In the genomic region with DNA sequence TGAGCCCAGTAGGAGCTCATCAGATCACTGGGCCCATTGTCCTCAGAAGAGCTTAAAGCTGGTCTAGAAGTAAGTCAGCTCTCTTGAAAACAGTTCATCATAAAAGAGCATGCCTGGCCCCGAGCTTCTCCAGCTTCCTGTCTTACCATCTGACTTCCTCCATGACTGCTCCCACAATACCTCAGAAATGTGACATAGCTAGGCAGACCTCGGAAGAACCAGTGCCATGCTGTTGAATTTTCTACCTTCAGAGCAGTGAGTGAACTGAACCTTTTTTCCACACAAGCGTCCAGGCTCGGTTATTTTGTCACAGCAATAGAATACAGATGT, we compare ENCODE assay signal across 27 mouse cellular contexts. TPM values are rescaled to one million over a fixed set of nuclear protein-coding genes. Genes with fewer than 3 reads are reported as not detected.
DNase-seq lines count a peak whose midpoint lies in the region; ATAC-seq and TF ChIP-seq lines count a peak whose summit lies in the region.
"Had no signal": no experiment of that assay in that cellular context is flagged by ENCODE, and none has a peak within 500 bp of the region (broad histone marks: within the 10 kb centered on the region; RNA-seq: fewer than 3 reads in every experiment).

No protein-coding gene starts in this region.

- no peak for TF ChIP-seq CTCF in MEL (IDR thresholded peaks at IDR 0.05 in 2 of 3, conservative IDR thresholded peaks at IDR 0.05 in 1 of 3; ENCODE audit: control insufficient read depth in 1 of 3, insufficient read depth in 1 of 3, low read depth in 2 of 3, low read length in 3 of 3, poor library complexity in 1 of 3, severe bottlenecking in 1 of 3)

- DNase-seq in 416B (ENCODE audit: low read depth), result peak; percentile 86
- no peak for DNase-seq in MEL (ENCODE audit: low read depth, low spot score)
- no peak for DNase-seq in midbrain, embryonic 14.5 days
- no peak for DNase-seq in urinary bladder, postnatal 4 days (ENCODE audit: low spot score in 2 of 2)
- DNase-seq: cerebellum, adult 11-12 months; cerebellum, adult 9-11 months; heart, postnatal 14 days; kidney, adult 8-10 months; layer of hippocampus, postnatal 36 days; lung, embryonic 14.5 days; lung, postnatal 14 days; thymus, adult 2 months; thymus, postnatal 4 days had no signal

- H3K4me3 ChIP-seq in MEL (ENCODE audit: control insufficient read depth in 1 of 2, insufficient read depth in 1 of 2, low read depth in 2 of 2, low read length in 2 of 2), result no peak overlapping the region
- H3K4me3 ChIP-seq in macrophage (ENCODE audit: inconsistent target), result no peak overlapping the region
- no peak overlapping the region for H3K4me3 ChIP-seq in myocyte
- no peak overlapping the region for H3K4me3 ChIP-seq in midbrain, embryonic 14.5 days (replicated peaks; ENCODE audit: low read depth, low read length)
- H3K4me3 ChIP-seq: erythroblast, embryonic 14.5 days; heart, embryonic 13.5 days; limb, embryonic 10.5 days; limb, embryonic 15.5 days; midbrain, embryonic 15.5 days; neural tube, embryonic 13.5 days had no signal

- no peak for TF ChIP-seq RAD21 in MEL (IDR thresholded peaks at IDR 0.05; ENCODE audit: low read depth, low read length)

- H3K79me2 ChIP-seq in MEL (ENCODE audit: control insufficient read depth, insufficient read depth, low read length, poor library complexity) (no peaks in the 10 kb centered on the region), macrophage (ENCODE audit: inconsistent target) (no peaks in the 10 kb centered on the region), myocyte (ENCODE audit: control insufficient read depth, insufficient read depth) (no peaks in the 10 kb centered on the region)

- H3K36me3 ChIP-seq in MEL (ENCODE audit: control insufficient read depth in 1 of 2, insufficient read depth in 2 of 2, low read length in 2 of 2) (peaks cover 0 to 37% of the 10 kb centered on the region in 2 experiments; a peak in 2 of 4 replicates), macrophage (ENCODE audit: inconsistent target) (no peaks in the 10 kb centered on the region), myocyte (ENCODE audit: control insufficient read depth, insufficient read depth) (no peaks in the 10 kb centered on the region)
- H3K36me3 ChIP-seq in midbrain, embryonic 14.5 days (ENCODE audit: control insufficient read depth, insufficient read depth, low read length), result no peaks in the 10 kb centered on the region
- H3K36me3 ChIP-seq: G1E; heart, embryonic 13.5 days; limb, embryonic 10.5 days; limb, embryonic 15.5 days; midbrain, embryonic 15.5 days; neural tube, embryonic 13.5 days had no signal

- H3K27ac ChIP-seq in MEL (ENCODE audit: control insufficient read depth, low read depth, low read length), result peak overlapping the region; percentile 2; the same call in 1 of the 2 replicates
- H3K27ac ChIP-seq in macrophage, result peak overlapping the region; percentile 82
- no peak overlapping the region for H3K27ac ChIP-seq in midbrain, embryonic 14.5 days (replicated peaks; ENCODE audit: low read depth, low read length)
- H3K27ac ChIP-seq: kidney, postnatal 0 days; limb, embryonic 10.5 days; limb, embryonic 15.5 days; liver, embryonic 14.5 days; midbrain, embryonic 15.5 days; neural tube, embryonic 13.5 days had no signal

- H3K9ac ChIP-seq in MEL (ENCODE audit: control insufficient read depth, low read depth, low read length, poor library complexity, severe bottlenecking), result no peak overlapping the region
- H3K9ac ChIP-seq in midbrain, embryonic 14.5 days (replicated peaks; ENCODE audit: low read length), result no peak overlapping the region
- H3K9ac ChIP-seq: heart, embryonic 13.5 days; limb, embryonic 15.5 days; liver, embryonic 14.5 days; lung, embryonic 14.5 days; midbrain, embryonic 15.5 days; neural tube, embryonic 13.5 days had no signal

- peaks cover 17 to 29% of the 10 kb centered on the region in 2 experiments for H3K4me1 ChIP-seq in MEL (ENCODE audit: control insufficient read depth in 1 of 2, insufficient read depth in 2 of 2, low read length in 2 of 2)
- peaks cover 9% of the 10 kb centered on the region; the same call in 1 of the 2 replicates for H3K4me1 ChIP-seq in midbrain, embryonic 14.5 days (ENCODE audit: control insufficient read depth, insufficient read depth, low read length)
- H3K4me1 ChIP-seq: limb, embryonic 10.5 days; midbrain, embryonic 15.5 days had no signal

- 43% methylated on average over 4 of the region's 4 CpGs for WGBS in macrophage (ENCODE audit: missing documents)
- WGBS in midbrain, embryonic 14.5 days, result 87% methylated on average over 4 of the region's 4 CpGs

- H3ac ChIP-seq in myocyte (ENCODE audit: control insufficient read depth, insufficient read length), result no peak overlapping the region

- TF ChIP-seq EP300 in MEL (IDR thresholded peaks at IDR 0.05; ENCODE audit: low read depth in 1 of 2, low read length in 2 of 2), result no peak

- H3K27me3 ChIP-seq in MEL (ENCODE audit: control insufficient read depth in 1 of 2, insufficient read depth in 2 of 2, low read length in 2 of 2) (no peaks in the 10 kb centered on the region), myocyte (ENCODE audit: control insufficient read depth, insufficient read depth, insufficient read length) (no peaks in the 10 kb centered on the region)
- H3K27me3 ChIP-seq in midbrain, embryonic 14.5 days (ENCODE audit: control insufficient read depth, insufficient read depth, low read length), result no peaks in the 10 kb centered on the region
- H3K27me3 ChIP-seq: heart, embryonic 13.5 days; midbrain, embryonic 15.5 days; neural tube, embryonic 13.5 days; Patski had no signal

- H3K9me3 ChIP-seq in MEL (replicated peaks; ENCODE audit: insufficient read depth, low read length), result no peaks in the 10 kb centered on the region
- H3K9me3 ChIP-seq in midbrain, embryonic 14.5 days (ENCODE audit: control insufficient read depth, low read length), result no peaks in the 10 kb centered on the region
- H3K9me3 ChIP-seq: G1E; heart, embryonic 13.5 days; limb, embryonic 10.5 days; limb, embryonic 15.5 days; midbrain, embryonic 15.5 days; neural tube, embryonic 13.5 days had no signal

- peak overlapping the region; percentile 69 for H3K4me2 ChIP-seq in myocyte (ENCODE audit: low read depth)
- no peak overlapping the region for H3K4me2 ChIP-seq in midbrain, embryonic 14.5 days (ENCODE audit: low read length)
- H3K4me2 ChIP-seq: heart, embryonic 13.5 days; limb, embryonic 15.5 days; lung, embryonic 14.5 days; midbrain, embryonic 15.5 days; neural tube, embryonic 13.5 days had no signal

- no peak for TF ChIP-seq POLR2A in MEL (IDR thresholded peaks at IDR 0.05; ENCODE audit: control insufficient read depth in 1 of 2, insufficient read depth in 1 of 2, low read depth in 1 of 2, low read length in 2 of 2, poor library complexity in 1 of 2)
- TF ChIP-seq POLR2A in myocyte (IDR thresholded peaks at IDR 0.05; ENCODE audit: insufficient read length, low read depth), result no peak

- ATAC-seq in midbrain, embryonic 14.5 days (ENCODE audit: low FRiP score, low TSS enrichment), result no peak
- ATAC-seq: forebrain, embryonic 16.5 days; hindbrain, embryonic 16.5 days had no signal

TF ChIP-seq in MEL, 35 proteins besides CTCF, POLR2A, EP300 and RAD21:
- TF ChIP-seq RCOR1 (IDR thresholded peaks at IDR 0.05; ENCODE audit: low read depth, low read length) (no peak), POLR2AphosphoS2 (IDR thresholded peaks at IDR 0.05; ENCODE audit: low read length) (no peak), USF2 (IDR thresholded peaks at IDR 0.05; ENCODE audit: borderline replicate concordance in 1 of 2, insufficient read depth in 1 of 2, low read depth in 1 of 2, low read length in 2 of 2) (no peak), ZKSCAN1 (IDR thresholded peaks at IDR 0.05; ENCODE audit: low read depth, low read length) (no peak), GABPA (IDR thresholded peaks at IDR 0.05; ENCODE audit: low read depth, low read length) (no peak)
TF ChIP-seq in MEL: peak in this region for 0.

TF ChIP-seq in myocyte, 11 proteins besides CTCF, POLR2A, EP300 and RAD21:
- TF ChIP-seq REST (IDR thresholded peaks at IDR 0.05; ENCODE audit: insufficient read depth, insufficient read length) (no peak), CEBPB (IDR thresholded peaks at IDR 0.05; ENCODE audit: insufficient read depth, poor library complexity, severe bottlenecking) (no peak), MYOG (IDR thresholded peaks at IDR 0.05; ENCODE audit: control insufficient read depth in 1 of 3, insufficient read depth in 1 of 3, insufficient read length in 2 of 3, low read depth in 2 of 3) (no peak), TCF3 (IDR thresholded peaks at IDR 0.05; ENCODE audit: insufficient read length, low read depth) (no peak), SRF (IDR thresholded peaks at IDR 0.05; ENCODE audit: control insufficient read depth, insufficient read length, low read depth) (no peak), USF1 (IDR thresholded peaks at IDR 0.05; ENCODE audit: low read depth) (no peak), MYOD1 (IDR thresholded peaks at IDR 0.05; ENCODE audit: control insufficient read depth in 1 of 3, insufficient read length in 2 of 3, low read depth in 2 of 3) (no peak), E2F4 (IDR thresholded peaks at IDR 0.05; ENCODE audit: insufficient read depth) (no peak), POLR2AphosphoS2 (IDR thresholded peaks at IDR 0.05; ENCODE audit: insufficient read length, low read depth) (no peak), MAX (IDR thresholded peaks at IDR 0.05; ENCODE audit: low read depth) (no peak), TCF12 (IDR thresholded peaks at IDR 0.05; ENCODE audit: insufficient read depth, poor library complexity, severe bottlenecking) (no peak)

RNA-seq across cellular contexts. Expression of a gene that starts 35.3 kb away (rescaled TPM):
- total RNA-seq in MEL (2012; rRNA removed), result 43.8 and 53.4 TPM in 2 replicates
- polyA plus RNA-seq in MEL (2012; ENCODE audit: insufficient read depth in 1 of 2, insufficient read length in 2 of 2, low read depth in 1 of 2, low replicate concordance in 2 of 2, missing spikeins in 1 of 2), result 10 to 100 TPM; 63.8 to 91.4 TPM
- 10 to 100 TPM; 20.8 to 66.6 (median 44.4) TPM for total RNA-seq in macrophage (2018; cell fraction: chromatin; rRNA removed)
- 10 to 100 TPM; 10.8 to 19.0 (median 13.4) TPM for total RNA-seq in macrophage (2018; cell fraction: cytosol; rRNA removed)
- total RNA-seq in macrophage (2018; cell fraction: nucleus; rRNA removed), result 10 to 100 TPM; 14.8 to 49.5 (median 24.5) TPM
- polyA plus RNA-seq in macrophage (2018), result 10.1 to 25.7 TPM (median 21.4 TPM) in 3 replicates
- polyA plus RNA-seq in myocyte (2012; fragmentation: generic; extraction: Trizol), result 7.8 TPM
- 23.7 and 32.0 TPM in 2 replicates for polyA plus RNA-seq in midbrain, embryonic 14.5 days (2014; fragmentation: Nextera tagmentation; extraction: Ambion mirVana)
